Mouse (Mus musculus): ENCODE results near the gene Kcnj14.
A peak's percentile ranks its signal among the peaks of the same experiment; 100 is the strongest.

The Kcnj14 gene

DNA sequence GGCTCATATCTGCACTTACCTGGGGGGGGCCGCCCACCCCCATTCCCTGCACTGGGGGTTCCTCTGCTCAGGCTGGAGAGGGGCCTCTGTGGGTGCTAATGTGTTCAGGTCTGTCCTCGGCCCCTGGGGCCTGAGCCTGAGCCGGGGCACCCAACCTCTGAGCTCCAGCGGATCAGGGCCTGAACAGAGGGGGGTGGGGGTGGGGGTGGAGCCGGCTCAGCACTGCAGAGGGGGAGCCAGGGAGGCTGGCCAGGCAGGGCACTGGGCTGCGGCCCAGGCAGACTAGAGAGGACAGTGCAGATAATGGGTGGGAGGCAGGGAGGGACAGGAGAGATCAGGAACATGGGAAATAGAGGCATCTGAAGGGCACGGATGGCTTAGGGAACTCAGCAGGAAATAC, at the start of gene Kcnj14:
Gene Kcnj14, minus strand, starts transcription at position 185 of the 400 bp plus-strand sequence.
- no peak for DNase-seq

DNA sequence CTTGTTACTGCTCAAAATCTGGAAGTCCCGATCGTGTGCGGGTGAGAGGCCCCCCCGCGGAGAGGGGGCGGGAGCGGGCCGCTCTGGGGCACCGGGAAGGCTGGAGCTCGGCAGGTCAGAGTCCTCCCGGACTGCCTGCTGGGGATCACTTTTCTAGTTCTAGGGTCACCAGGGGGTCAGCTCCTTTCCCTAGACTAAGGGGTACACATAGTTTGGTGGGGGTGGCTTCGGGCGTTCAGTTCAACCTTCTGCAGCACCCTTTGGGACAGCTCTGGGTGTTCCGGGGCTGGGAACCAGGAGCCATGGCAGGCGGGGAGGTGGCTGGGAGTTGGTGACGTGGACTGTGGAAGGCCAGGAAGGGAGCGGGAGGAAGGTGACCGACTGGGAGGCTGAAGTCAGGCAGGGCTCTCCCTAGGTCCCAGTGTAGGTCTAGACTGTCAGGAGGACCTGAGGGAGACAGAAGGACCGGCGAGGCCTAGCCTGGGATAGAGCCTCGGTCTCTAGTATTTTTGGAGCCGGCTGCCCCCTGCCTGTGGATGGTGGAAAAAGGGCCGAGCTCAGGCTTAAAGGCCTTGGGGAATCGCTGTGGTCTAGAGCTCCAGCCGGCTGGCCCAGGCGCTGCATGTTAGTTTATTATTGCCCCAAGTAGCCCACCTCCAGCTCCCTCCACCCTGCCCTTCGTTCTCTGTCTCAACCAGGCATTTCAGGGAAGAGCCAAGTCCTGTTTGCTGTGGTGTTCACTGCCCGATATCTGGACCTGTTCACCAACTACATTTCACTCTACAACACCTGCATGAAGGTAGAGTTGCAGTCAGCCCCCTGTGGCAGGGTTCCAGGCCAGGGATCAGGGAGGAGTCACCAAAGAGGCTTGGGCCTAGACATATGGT, 48.7 kb upstream of the Kcnj14 start:
- DNase-seq: no peak

DNA sequence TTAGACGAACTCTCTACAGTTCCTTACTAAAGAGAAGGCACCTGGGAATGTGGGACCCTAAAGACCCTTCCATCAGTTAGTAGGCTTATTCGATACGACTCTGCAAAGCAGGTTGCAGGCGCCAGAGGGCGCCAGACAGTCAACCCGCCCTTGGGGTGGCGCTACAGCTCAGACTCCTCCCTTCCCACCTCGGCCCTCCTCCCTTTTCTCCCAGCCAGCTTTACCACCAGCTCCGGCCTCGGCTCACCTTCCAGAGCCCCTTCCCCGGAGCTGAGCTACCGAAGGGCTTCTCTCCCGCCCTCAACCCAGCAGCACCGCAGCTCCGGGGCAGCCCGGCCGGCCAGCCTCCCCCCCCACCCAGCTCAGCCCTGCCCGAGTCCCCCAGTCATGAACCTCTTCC, 48.0 kb upstream of the Kcnj14 start, which contains the start of gene Kdelr1:
Gene Kdelr1, plus strand, starts transcription at position 149 of the 400 bp plus-strand sequence.
- DNase-seq: peak; percentile 88

- DNase-seq: no peak
Measured at GRCm38 (mm10) chr7:45870282-45871058, 45.9 kb upstream of the Kcnj14 start.

GRCm38 (mm10) chr7:45869787-45870186, 45.2 kb upstream of the Kcnj14 start:
- DNase-seq: no peak

DNA sequence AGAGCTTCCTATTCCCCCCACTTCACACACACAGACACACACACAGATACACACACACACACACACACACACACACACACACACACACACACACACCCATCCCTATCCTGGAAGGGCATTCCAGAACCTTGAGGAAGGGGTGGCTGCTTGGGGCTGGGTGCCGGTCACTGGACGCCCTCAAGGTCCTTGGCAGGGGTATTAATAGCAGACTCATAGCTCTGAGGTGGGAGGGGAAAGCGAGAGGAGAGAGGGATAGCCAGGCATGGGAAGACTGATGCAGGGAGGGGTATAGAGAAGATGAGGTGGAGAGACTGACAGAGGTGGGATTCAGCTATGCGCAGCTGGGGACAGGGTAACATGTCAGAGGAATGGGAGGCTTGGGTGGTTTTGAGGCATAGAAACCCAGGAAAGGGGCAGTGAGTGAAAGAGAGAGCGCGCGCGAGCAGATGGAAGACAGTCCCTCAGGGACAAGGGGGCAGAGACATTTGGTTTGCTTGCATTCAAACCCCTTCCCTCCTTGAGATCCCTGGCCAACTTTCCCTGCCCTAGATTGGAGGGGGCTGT, 44.6 kb upstream of the Kcnj14 start:
- DNase-seq: no peak

GRCm38 (mm10) chr7:45867871-45868270, 43.3 kb upstream of the Kcnj14 start:
- no peak for DNase-seq

DNA sequence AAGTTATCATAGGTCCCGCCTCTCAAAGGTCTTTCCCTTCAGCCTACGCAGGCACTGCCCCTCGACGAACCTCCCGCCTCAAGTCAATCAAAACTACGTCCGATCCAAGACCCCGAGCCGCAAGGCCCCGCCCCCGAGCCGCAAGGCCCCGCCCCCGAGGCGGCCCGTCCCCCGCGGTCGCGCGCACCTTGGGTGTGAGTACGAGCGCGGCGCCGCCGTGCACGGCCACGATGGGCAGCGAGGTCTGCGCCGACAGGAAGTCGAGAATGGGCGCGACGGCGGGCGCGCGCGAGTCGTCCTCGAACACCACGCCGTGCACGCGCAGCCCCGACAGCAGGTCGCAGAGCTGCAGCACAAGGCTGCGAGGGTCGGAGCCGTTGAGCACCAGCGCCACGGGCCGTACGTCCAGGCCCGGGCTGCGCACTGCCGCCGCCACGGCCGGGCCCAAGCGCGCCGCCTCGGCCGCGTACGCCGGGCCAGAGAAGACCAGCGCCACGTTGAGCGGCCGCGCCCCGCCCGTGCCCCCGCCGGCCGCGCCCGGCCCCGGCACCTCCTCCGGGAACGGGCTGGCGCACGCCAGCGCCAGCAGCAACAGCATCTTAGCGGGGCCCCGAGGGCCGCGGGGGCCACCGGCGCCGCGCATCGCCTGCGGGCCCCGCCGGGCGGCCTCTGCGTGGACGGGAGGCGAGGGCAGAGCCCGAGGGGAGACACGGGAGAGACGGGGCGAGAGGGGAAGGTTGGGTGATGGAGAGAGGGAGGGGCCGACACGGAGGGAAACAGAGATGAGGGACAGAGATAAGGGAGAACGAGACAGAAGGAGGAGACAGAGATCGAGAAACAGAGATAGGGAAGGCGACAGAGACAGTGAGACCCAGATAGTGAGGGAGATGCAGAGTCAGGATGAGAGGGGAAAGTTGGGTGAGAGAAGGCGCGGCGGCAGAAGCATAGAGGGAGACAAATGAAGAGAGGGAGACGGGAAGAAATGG, 41.6 kb upstream of the Kcnj14 start:
- DNase-seq: peak; percentile 89

GRCm38 (mm10) chr7:45864435-45864834, 39.9 kb upstream of the Kcnj14 start:
- no peak for DNase-seq

GRCm38 (mm10) chr7:45862804-45863203, 38.2 kb upstream of the Kcnj14 start:
- no peak for DNase-seq

- no peak for DNase-seq
Measured at GRCm38 (mm10) chr7:45859008-45859407, 34.4 kb upstream of the Kcnj14 start.

GRCm38 (mm10) chr7:45856950-45857901, 32.6 kb upstream of the Kcnj14 start:
- no peak for DNase-seq

- DNase-seq: no peak
Measured at GRCm38 (mm10) chr7:45853089-45853488, 28.5 kb upstream of the Kcnj14 start.

DNA sequence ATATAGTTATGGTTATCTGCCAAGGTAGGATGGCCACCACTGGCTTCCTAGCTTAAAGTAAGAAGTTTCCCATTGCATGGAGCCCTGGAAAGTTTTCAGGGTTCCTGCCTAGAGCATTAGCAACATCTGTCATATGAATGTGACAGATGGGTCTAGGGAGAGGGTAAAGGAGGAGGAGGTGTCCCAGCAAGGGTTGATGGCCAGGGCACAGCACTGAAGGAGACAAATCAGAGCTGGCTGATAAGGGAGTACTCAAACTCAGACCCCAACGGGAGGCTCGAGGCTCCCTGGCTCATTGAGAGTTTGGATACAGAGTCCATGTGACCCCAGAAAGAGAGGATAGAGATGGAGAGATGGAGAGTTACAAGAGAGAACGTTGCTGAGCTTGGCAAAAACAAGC, 26.1 kb upstream of the Kcnj14 start:
- no peak for DNase-seq

DNA sequence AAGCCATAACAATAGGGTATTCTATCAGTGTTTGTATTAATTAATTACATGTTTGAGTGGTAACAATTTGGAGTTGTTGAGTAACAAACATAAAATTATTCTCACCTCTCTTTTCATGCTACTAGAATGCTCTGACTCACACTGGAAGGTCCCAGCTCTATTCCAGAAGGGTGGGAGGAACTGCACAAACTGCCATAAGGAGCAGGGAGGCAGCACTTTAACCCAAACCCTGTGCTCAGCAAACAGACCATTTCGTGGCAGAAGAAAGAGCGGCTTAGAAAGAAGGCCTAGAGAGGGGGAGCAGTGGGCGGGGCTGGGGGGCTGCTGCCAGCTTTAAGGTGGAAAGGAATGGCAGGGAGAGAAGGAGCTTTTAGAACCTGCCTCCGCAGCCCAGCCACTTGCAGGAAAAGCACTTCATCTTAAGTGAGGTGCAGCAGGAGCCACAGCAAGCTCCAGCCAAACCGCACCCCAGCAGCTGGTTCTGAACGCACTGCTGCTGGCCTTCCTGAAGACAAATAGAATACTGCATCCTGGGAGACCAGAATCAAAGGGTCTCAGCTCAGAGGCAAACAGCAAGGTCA, 24.0 kb upstream of the Kcnj14 start:
- no peak for DNase-seq

GRCm38 (mm10) chr7:45842950-45843744, 18.6 kb upstream of the Kcnj14 start:
- DNase-seq: no peak

DNA sequence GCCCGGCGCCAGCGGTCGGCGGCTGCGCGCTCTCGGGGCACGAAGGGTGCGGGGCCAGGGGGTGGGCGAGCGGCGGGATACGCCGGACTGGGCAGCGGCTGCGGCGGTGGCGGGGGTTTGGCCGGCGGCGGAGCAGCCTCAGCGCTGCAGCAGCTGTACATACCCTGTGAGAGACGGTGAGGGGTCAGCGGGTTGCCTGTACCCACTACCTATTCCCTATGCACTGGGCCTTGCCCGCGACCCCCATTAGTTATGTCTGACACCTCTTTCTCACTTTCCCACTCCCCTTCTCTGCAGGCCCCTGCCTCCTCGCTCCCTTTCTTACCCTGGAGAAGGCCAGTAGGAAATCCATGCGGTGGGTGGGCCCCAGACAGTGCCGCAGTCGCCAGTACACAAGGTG, 9.3 kb upstream of the Kcnj14 start:
- DNase-seq: no peak

- DNase-seq: no peak
Measured at GRCm38 (mm10) chr7:45833148-45833790, 8.7 kb upstream of the Kcnj14 start.

DNA sequence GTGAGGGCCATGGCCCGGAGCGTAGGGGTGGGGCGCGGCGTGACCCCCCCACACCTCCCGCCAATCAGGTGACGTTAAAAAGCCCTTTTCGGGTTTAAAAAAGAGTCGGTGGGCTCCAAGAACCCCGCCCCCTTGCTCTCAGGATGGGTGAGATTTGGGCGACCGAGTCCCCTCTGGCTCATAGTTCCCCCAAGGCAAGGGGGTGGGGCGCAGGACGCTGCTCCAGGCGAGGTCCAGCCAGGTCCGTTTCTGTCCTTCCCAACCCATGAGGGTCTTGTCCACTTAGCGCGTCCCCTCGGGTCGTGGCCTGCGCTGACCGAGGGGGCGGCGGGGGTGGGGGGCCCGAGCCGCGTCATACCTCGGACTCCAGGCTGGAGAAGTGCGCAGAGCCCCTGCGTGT, 7.8 kb upstream of the Kcnj14 start:
- no peak for DNase-seq

All from layer of hippocampus, adult 9-11 months (tissue).